Mouse (Mus musculus) ovary, postnatal 36 days (tissue): ENCODE results near the gene Arhgap22.

ENCODE experiments used
- DNase-seq: peaks from one replicate; pipeline ENCODE4 v3.0.0; 2022; ENCODE audit warnings: low spot score, mixed read lengths

Gene Arhgap22

GRCm38 (mm10) chr14:33331627-33332026 is 117.8 kb downstream of the Arhgap22 start:
- no peak for DNase-seq

- no peak for DNase-seq
Observed at GRCm38 (mm10) chr14:33333833-33334232, 120.0 kb downstream of the Arhgap22 start.

- DNase-seq, result no peak
Observed at GRCm38 (mm10) chr14:33334402-33334801, 120.6 kb downstream of the Arhgap22 start.

GRCm38 (mm10) chr14:33335733-33336132 is 121.9 kb downstream of the Arhgap22 start:
- DNase-seq, result no peak

- DNase-seq, result no peak
Observed at GRCm38 (mm10) chr14:33338684-33339083, 124.9 kb downstream of the Arhgap22 start.

- no peak for DNase-seq
Observed at GRCm38 (mm10) chr14:33343131-33343725, 129.4 kb downstream of the Arhgap22 start.

- DNase-seq, result no peak
Observed at GRCm38 (mm10) chr14:33346546-33346945, 132.7 kb downstream of the Arhgap22 start.

GRCm38 (mm10) chr14:33347738-33348137 is 133.9 kb downstream of the Arhgap22 start:
- DNase-seq, result no peak

GRCm38 (mm10) chr14:33348146-33348545 is 134.3 kb downstream of the Arhgap22 start:
- no peak for DNase-seq

- DNase-seq, result peak; percentile 18
Observed at GRCm38 (mm10) chr14:33351019-33351418, 137.2 kb downstream of the Arhgap22 start.

GRCm38 (mm10) chr14:33351984-33352722 is 138.3 kb downstream of the Arhgap22 start:
- no peak for DNase-seq

GRCm38 (mm10) chr14:33352890-33353289 is 139.1 kb downstream of the Arhgap22 start:
- DNase-seq, result no peak

- DNase-seq, result no peak
Observed at GRCm38 (mm10) chr14:33355276-33355675, 141.4 kb downstream of the Arhgap22 start.

GRCm38 (mm10) chr14:33357600-33358368 is 144.0 kb downstream of the Arhgap22 start:
- DNase-seq, result no peak

- no peak for DNase-seq
Observed at GRCm38 (mm10) chr14:33358891-33359290, 145.1 kb downstream of the Arhgap22 start.

GRCm38 (mm10) chr14:33361546-33361945 is 147.7 kb downstream of the Arhgap22 start:
- DNase-seq, result no peak

GRCm38 (mm10) chr14:33362122-33362521 is 148.3 kb downstream of the Arhgap22 start:
- DNase-seq, result peak; percentile 24

- peak; percentile 47 for DNase-seq
Observed at GRCm38 (mm10) chr14:33362807-33363206, 149.0 kb downstream of the Arhgap22 start.

GRCm38 (mm10) chr14:33363611-33364010 is 149.8 kb downstream of the Arhgap22 start:
- DNase-seq, result peak; percentile 2

- DNase-seq, result peak; percentile 1
Observed at GRCm38 (mm10) chr14:33364061-33364460, 150.2 kb downstream of the Arhgap22 start.

GRCm38 (mm10) chr14:33366891-33367777 is 153.3 kb downstream of the Arhgap22 start:
- peak; percentile 3 for DNase-seq

GRCm38 (mm10) chr14:33369375-33369774 is 155.5 kb downstream of the Arhgap22 start:
- DNase-seq, result no peak
